Mouse (Mus musculus) intestine, embryonic 16.5 days (tissue): ENCODE results near the gene Mfsd6. TPM values are rescaled to one million over a fixed set of nuclear protein-coding genes. Genes with fewer than 3 reads are reported as not detected.
A peak's percentile ranks its signal among the peaks of the same experiment; 100 is the strongest.

Experiments used
- ATAC-seq: fragments of 200-750 bp; cut with Nextera tagmentation; 2 replicates; pipeline ENCODE4 v1.8.0; 2017; ENCODE audit warnings: moderate TSS enrichment, moderate library complexity
- H3K27ac ChIP-seq: fragments of 300-500 bp; sonication (generic); 2 replicates; pipeline ENCODE4 v1.5.1; 2014; ENCODE audit warnings: mild to moderate bottlenecking, low read length
- H3K27me3 ChIP-seq: fragments of 300-500 bp; sonication (generic); replicated peaks from 2 replicates; pipeline ENCODE4 v1.6.1; 2014; ENCODE audit warnings: low read length, control low read depth, mixed read lengths; ENCODE audit not compliant: control insufficient read depth, insufficient read depth
- H3K36me3 ChIP-seq: fragments of 300-500 bp; sonication (generic); 2 replicates; pipeline ENCODE4 v1.6.1; 2014; ENCODE audit warnings: low read length, control low read depth; ENCODE audit not compliant: control insufficient read depth, insufficient read depth
- H3K4me1 ChIP-seq: fragments of 300-500 bp; sonication (generic); 2 replicates; pipeline ENCODE4 v1.6.1; 2014; ENCODE audit warnings: low read length, control low read depth, mixed read lengths; ENCODE audit not compliant: control insufficient read depth, insufficient read depth
- H3K4me2 ChIP-seq: fragments of 300-500 bp; sonication (generic); 2 replicates; pipeline ENCODE4 v1.6.1; 2014; ENCODE audit warnings: low read depth, low read length, control low read depth
- H3K4me3 ChIP-seq: fragments of 300-500 bp; sonication (generic); 2 replicates; pipeline ENCODE4 v1.5.1; 2014; ENCODE audit warnings: mild to moderate bottlenecking, low read length
- H3K9ac ChIP-seq: fragments of 300-500 bp; sonication (generic); 2 replicates; pipeline ENCODE4 v1.6.1; 2014; ENCODE audit warnings: low read depth, low read length
- H3K9me3 ChIP-seq: fragments of 300-500 bp; sonication (generic); 2 replicates; pipeline ENCODE4 v1.6.1; 2016; ENCODE audit warnings: low read length, control low read depth; ENCODE audit not compliant: control insufficient read depth
- WGBS: fragments of 180-500 bp; shearing (Covaris S2); extraction: QIAGEN DNeasy Blood & Tissue Kit; methylation state at CpG from one replicate; pipeline ENCODE4 v1.1.7; 2014; 5-methylcytosine and 5-hydroxymethylcytosine counted together
- polyA plus RNA-seq: library from polyadenylated mRNA; unstranded; fragments of >200 nt; fragmentation: Nextera tagmentation; extraction: Ambion mirVana; gene quantifications from 2 replicates; pipeline ENCODE4 v1.2.1, GENCODE M21; 2015

Gene Mfsd6
- polyA plus RNA-seq, 1 experiment from 2014 or later = 3.6 TPM

- no peak for ATAC-seq
- Histone ChIP-seq H3K27me3 (no peaks in the 10 kb centered on the region), H3K27ac (no peak overlapping the region), H3K36me3 (no peaks in the 10 kb centered on the region), H3K4me3 (no peak overlapping the region), H3K4me2 (no peak overlapping the region), H3K4me1 (no peaks in the 10 kb centered on the region), H3K9me3 (no peaks in the 10 kb centered on the region), H3K9ac (no peak overlapping the region)
- WGBS = 82% methylated on average over 4 of the region's 4 CpGs
Measured at GRCm38 (mm10) chr1:52655153-52655552, 72.1 kb downstream of the Mfsd6 start.

DNA sequence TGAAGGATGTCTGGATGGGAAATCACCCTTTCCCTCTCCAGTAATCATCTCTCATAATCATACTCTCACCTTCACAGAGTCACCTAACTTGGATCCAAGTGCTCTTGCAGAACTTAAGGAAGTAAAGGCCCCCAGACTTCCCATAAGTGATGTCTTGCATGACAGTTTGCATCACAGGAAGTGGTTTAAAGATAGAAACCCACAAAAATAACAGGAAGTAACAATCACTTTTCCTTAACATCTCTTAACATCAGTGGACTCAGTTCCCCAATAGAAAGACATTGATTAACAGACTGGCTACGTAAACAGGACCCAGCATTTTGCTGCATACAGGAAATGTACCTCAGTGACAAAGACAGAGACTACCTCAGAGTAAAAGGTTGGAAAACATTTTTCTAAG lies 73.9 kb downstream of the Mfsd6 start:
- H3K27ac ChIP-seq = no peak overlapping the region
- no peak overlapping the region for H3K4me2 ChIP-seq
- no peak for ATAC-seq
- H3K4me1 ChIP-seq = no peaks in the 10 kb centered on the region
- H3K9me3 ChIP-seq = no peaks in the 10 kb centered on the region
- WGBS = 79% methylated on average over 1 of the region's 1 CpGs
- H3K27me3 ChIP-seq = no peaks in the 10 kb centered on the region
- no peak overlapping the region for H3K9ac ChIP-seq
- no peak overlapping the region for H3K4me3 ChIP-seq
- H3K36me3 ChIP-seq = no peaks in the 10 kb centered on the region

GRCm38 (mm10) chr1:52652601-52653253 lies 74.5 kb downstream of the Mfsd6 start:
- H3K9ac ChIP-seq = no peak overlapping the region
- no peaks in the 10 kb centered on the region for H3K36me3 ChIP-seq
- no peak overlapping the region for H3K27ac ChIP-seq
- no peak overlapping the region for H3K4me2 ChIP-seq
- ATAC-seq = no peak
- no peaks in the 10 kb centered on the region for H3K27me3 ChIP-seq
- no peaks in the 10 kb centered on the region for H3K4me1 ChIP-seq
- WGBS = 72% methylated on average over 3 of the region's 3 CpGs
- no peaks in the 10 kb centered on the region for H3K9me3 ChIP-seq
- H3K4me3 ChIP-seq = no peak overlapping the region

- 85% methylated on average over 5 of the region's 5 CpGs for WGBS
- H3K9ac ChIP-seq = no peak overlapping the region
- H3K4me3 ChIP-seq = no peak overlapping the region
- no peaks in the 10 kb centered on the region for H3K9me3 ChIP-seq
- H3K4me1 ChIP-seq = no peaks in the 10 kb centered on the region
- no peak overlapping the region for H3K4me2 ChIP-seq
- H3K27me3 ChIP-seq = no peaks in the 10 kb centered on the region
- H3K36me3 ChIP-seq = no peaks in the 10 kb centered on the region
- no peak overlapping the region for H3K27ac ChIP-seq
- ATAC-seq = no peak
Measured at GRCm38 (mm10) chr1:52650066-52650465, 77.2 kb downstream of the Mfsd6 start.

DNA sequence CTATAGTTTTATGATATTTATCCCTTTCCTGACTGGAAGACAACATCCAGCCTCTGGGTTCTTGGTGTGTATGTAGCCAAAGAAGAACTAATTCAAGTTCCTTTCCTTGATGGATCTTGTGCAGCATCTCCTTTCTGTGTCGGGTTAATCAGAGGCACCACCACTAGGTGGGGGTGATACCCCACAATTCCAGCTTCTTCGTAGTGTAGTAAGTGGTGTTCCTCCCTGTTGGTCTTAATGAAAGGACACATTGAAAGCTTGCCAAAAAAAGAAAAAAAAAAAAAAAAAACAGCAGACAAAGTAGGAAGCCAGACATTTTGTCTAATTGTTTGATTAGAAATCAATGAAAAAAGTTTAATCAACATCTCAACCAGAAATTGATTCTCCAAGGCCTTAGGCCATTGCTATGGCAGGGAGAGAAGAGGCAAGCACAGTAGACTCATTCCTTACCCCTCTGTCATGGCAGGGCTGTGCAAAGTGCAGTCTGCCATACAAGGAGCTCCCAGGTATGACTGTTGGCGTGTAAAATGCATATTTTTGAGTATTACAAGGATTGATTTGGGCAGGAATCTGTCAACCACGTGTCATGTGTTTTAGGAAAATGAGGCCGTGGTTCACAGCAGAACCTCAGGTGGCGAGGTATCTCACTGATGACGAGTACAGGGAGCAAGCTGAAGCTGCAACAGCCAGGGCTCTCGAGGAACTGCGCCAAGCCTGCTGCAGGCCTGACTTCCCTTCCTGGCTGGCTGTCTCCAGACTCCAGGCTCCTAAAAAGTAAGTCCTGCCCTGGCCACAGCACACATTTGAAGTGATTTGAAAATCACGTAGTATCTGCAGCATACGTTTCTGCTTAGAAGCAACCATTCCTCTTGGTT lies 78.9 kb downstream of the Mfsd6 start:
- ATAC-seq = 0 out of 2 replicates have a peak, but pooled peaks have one; percentile 50
- Histone ChIP-seq H3K27me3 (no peaks in the 10 kb centered on the region), H3K4me3 (no peak overlapping the region), H3K4me1 (no peaks in the 10 kb centered on the region), H3K9me3 (no peaks in the 10 kb centered on the region), H3K4me2 (no peak overlapping the region), H3K27ac (no peak overlapping the region), H3K36me3 (no peaks in the 10 kb centered on the region), H3K9ac (no peak overlapping the region)
- 81% methylated on average over 11 of the region's 11 CpGs for WGBS

- no peak for ATAC-seq
- no peaks in the 10 kb centered on the region for H3K4me1 ChIP-seq
- H3K9ac ChIP-seq = no peak overlapping the region
- H3K4me3 ChIP-seq = no peak overlapping the region
- 85% methylated on average over 4 of the region's 4 CpGs for WGBS
- no peaks in the 10 kb centered on the region for H3K9me3 ChIP-seq
- no peaks in the 10 kb centered on the region for H3K27me3 ChIP-seq
- H3K27ac ChIP-seq = no peak overlapping the region
- H3K36me3 ChIP-seq = 0 out of 2 replicates have a peak, but pooled peaks cover 2% of the 10 kb centered on the region
- no peak overlapping the region for H3K4me2 ChIP-seq
Measured at GRCm38 (mm10) chr1:52640736-52641135, 86.5 kb downstream of the Mfsd6 start.

- no peaks in the 10 kb centered on the region for H3K9me3 ChIP-seq
- no peak for ATAC-seq
- H3K4me3 ChIP-seq = no peak overlapping the region
- H3K27me3 ChIP-seq = no peaks in the 10 kb centered on the region
- H3K4me1 ChIP-seq = no peaks in the 10 kb centered on the region
- H3K27ac ChIP-seq = no peak overlapping the region
- H3K36me3 ChIP-seq = 0 out of 2 replicates have a peak, but pooled peaks cover 2% of the 10 kb centered on the region
- WGBS = 61% methylated on average over 6 of the region's 6 CpGs
- no peak overlapping the region for H3K9ac ChIP-seq
- no peak overlapping the region for H3K4me2 ChIP-seq
Measured at GRCm38 (mm10) chr1:52640266-52640665, 87.0 kb downstream of the Mfsd6 start.

GRCm38 (mm10) chr1:52639090-52639489 lies 88.2 kb downstream of the Mfsd6 start:
- no peak overlapping the region for H3K4me2 ChIP-seq
- WGBS = 91% methylated on average over 7 of the region's 7 CpGs
- no peaks in the 10 kb centered on the region for H3K4me1 ChIP-seq
- H3K9me3 ChIP-seq = no peaks in the 10 kb centered on the region
- H3K36me3 ChIP-seq = 0 out of 2 replicates have a peak, but pooled peaks cover 2% of the 10 kb centered on the region
- no peak overlapping the region for H3K27ac ChIP-seq
- no peak overlapping the region for H3K9ac ChIP-seq
- no peaks in the 10 kb centered on the region for H3K27me3 ChIP-seq
- no peak for ATAC-seq
- H3K4me3 ChIP-seq = no peak overlapping the region

- 92% methylated on average over 2 of the region's 2 CpGs for WGBS
- Histone ChIP-seq H3K27me3 (no peaks in the 10 kb centered on the region), H3K4me2 (no peak overlapping the region), H3K4me1 (no peaks in the 10 kb centered on the region), H3K27ac (no peak overlapping the region), H3K9ac (no peak overlapping the region), H3K9me3 (no peaks in the 10 kb centered on the region), H3K4me3 (no peak overlapping the region), H3K36me3 (0 out of 2 replicates have a peak, but pooled peaks cover 2% of the 10 kb centered on the region)
- ATAC-seq = no peak
Measured at GRCm38 (mm10) chr1:52638101-52638500, 89.2 kb downstream of the Mfsd6 start.
